Mouse (Mus musculus) layer of hippocampus, adult 9-11 months (tissue): ENCODE measurements at regions not wholly inside any gene's neighbourhood (a gene's known extent, or its start where the extent isn't known, plus 50 kb on each side); places are given as distances from the start of the nearest gene placed in this dataset.

ENCODE experiments used
- DNase-seq: peaks from one replicate; pipeline ENCODE4 v3.0.0; 2022

DNA sequence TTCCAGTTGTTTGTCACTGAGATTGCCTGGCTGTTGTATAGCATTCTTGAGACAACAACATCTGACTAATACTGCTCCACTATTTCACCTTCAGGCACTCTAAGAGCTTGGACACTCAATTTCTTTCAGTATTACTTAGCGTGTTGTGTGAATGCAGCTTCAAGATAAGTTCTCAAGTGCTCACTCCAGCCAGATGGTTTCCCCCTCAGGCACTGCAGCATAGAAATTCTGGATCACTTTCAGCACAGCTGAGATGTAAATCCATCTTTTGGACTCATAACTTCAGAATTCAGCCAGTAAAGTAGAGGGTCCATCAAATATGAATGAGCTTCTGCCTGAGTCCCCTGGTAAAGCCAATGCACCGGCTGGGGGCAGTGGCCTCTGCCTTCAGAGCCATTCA is 608.8 kb downstream of the Gm9195 start:
- no peak for DNase-seq

DNA sequence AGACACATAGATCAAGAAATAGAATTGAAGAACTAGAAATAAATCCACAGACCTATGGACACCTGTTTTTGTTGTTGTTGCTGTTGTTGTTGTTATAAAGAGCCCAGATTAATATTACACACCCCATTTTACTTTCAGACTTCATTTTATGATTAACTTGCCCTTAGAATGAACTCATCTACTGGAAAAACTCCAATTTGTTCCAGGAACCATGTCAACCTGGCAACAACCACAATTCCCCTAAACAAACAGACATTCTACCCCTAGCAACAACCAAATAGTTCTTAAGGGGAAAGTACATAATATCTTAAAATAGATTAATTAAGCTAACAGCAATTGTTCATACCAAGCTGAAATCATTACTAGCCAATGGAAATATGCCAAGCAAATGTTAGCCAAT is 646.1 kb downstream of the Gm9195 start:
- no peak for DNase-seq

- no peak for DNase-seq
Observed at GRCm38 (mm10) chr14:71808863-71809487, 682.7 kb downstream of the Gm9195 start.

DNA sequence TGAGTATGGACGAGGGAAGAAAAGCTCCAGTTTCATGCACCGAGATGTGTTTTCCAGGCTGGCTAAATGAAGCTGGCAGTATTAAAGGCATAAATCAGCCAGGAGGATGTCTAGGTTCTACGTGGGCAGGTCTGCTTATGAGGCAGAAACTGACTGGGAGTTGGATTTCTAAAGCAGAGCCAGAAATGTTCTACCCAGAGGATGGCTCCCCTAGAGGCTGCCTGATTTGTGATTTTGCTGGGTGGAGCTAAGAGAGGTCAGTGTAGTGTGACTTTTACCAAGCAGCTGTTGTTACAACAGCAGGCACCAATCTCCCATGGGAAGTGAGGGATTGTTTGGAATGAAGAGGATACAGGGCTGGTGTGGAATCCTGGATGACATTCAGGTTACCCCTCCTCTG is 686.0 kb downstream of the Gm9195 start:
- peak; percentile 38 for DNase-seq

DNA sequence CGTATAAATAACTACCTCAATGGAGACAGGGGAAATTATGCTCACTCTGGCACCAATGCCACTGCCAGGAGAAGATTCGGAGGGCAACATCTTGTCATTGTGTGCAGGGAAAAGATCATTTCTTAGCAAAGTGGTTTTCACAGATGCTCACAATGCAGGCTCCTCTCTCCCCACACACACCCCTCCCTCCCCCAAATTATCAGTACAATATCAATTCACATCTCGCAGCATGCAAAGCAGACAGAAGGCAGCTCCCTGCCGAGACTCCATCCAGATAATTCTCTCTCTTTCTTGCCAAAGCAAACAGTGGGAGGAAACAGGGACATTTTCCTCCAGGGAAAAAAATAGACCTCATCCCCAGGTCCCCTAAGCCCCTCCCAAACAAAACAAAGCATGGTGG is 691.8 kb downstream of the Gm9195 start:
- peak; percentile 68 for DNase-seq

- DNase-seq = no peak
Observed at GRCm38 (mm10) chr14:71795713-71796112, 695.9 kb downstream of the Gm9195 start.

DNA sequence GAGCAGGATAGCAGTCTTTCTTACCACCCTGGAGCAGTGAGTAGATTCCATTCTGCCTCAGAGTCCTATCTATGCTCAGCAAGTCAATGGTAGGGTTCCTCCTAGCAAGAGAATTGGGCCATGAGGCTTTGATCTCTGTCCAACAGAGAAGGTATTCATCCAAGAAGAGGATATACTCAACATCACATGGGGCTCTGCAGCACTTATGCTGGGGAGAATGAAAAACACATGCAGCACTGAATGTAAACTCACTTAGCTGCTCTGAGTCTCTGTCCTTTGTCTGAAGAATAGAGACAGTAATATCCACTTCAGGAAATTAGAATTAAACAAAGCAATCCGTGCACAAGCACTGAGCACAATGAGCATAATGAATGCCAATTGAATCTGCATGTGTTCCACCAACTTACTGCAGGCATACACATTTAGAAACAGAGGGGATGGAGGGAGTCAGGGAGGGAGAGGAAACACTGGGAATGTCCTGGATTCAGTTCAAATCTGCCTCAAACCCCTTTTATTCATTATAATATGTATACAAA is 714.6 kb downstream of the Gm9195 start:
- DNase-seq = no peak

GRCm38 (mm10) chr14:71766856-71767255 is 724.8 kb downstream of the Gm9195 start:
- no peak for DNase-seq

DNA sequence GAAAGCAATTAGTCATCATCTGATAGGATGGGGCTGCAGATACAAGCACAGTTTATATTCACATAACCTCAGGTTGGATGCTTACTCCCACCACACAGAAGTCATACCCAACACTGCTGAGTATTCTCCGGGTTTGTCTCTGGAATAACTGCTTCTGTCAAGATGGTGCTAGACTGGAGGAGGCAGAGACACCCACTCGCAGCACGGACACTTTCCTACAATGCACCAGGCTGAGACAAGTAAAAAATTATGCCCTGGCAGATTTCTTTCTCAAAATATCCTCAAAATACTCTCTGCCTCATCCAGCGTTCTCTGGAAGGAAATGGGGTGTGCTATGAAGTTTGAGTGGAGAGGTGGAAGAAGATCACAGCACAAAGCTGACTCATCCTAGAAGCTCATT is 763.1 kb downstream of the Gm9195 start:
- DNase-seq = peak; percentile 59

DNA sequence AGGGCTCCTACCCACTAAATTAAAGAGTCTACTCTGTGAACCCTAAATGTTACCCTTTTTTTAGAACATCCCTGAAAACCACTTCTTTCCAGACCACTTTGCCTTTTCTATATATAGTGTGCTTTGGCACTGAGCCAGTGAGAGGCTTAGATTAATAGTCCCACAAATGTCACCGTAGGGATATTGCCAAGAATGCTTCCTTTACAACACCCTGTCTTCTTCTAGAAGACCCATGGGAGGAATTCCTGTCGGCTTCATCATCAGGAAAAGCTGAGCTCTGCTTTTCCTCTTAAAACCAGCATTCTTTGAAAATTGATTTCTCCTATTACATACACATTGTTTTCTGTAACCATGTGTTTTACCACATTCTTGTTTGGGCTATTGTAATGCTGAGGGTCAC is 768.1 kb downstream of the Gm9195 start:
- DNase-seq = no peak

DNA sequence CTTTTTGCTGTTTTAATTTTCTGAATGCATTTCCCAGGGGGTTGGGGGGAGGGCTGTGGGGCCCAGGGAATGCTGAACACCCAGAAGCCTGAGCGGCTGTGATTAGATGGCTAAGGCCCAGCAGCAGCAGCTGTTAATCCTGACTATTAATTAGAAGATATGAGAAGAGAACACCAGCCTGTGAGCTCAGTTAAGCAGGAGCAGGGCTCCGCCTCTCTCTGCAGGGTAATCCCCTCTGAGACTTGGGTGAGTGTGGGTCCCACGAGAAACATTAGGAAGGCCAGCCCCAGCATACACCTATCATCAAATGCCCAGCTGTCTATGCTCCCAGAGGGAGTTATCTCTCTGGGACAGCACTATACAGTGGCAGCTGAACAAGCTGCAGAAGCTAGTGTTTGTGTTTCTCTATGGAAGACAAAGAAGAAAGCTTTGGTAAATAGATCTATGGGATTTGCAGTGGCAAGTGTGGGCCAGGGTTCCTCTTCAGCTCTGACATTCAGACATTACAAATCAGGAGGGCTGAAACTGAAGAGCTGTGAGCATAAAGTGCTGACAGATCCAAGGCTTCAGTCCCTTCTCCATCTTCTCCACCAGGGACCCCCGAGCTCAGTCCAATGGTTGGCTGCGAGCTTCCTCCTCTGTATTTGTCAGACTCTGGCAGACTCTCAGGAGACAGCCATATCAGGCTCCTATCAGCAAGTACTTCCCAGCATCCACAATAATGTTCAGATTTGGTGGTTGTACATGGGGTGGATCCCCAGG is 781.9 kb downstream of the Gm9195 start:
- DNase-seq = no peak

- no peak for DNase-seq
Observed at GRCm38 (mm10) chr14:71692752-71693437, 798.7 kb downstream of the Gm9195 start.

GRCm38 (mm10) chr14:71674564-71674963 is 817.1 kb downstream of the Gm9195 start:
- DNase-seq = no peak

- DNase-seq = peak; percentile 13
Observed at GRCm38 (mm10) chr14:71673837-71674236, 817.8 kb downstream of the Gm9195 start.

DNA sequence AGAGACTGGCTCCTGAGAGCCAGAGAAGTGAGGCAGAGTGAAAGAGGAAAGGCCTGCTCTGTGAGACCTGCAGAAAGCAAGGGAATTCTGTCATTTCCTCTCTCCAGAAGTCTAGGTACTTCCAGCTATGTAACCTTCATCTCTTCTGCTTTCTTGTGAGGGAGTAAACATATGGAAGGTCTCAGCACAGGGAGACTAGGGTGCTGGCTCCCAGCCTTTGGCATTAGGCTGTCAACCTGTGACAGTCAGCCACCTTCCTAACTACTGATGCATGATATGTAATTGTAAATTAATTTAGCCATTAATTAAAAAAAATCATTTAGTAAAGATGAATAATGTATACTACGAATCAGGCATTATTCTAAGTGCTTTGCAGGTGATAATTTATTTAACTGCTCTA is 819.2 kb downstream of the Gm9195 start:
- DNase-seq = no peak

DNA sequence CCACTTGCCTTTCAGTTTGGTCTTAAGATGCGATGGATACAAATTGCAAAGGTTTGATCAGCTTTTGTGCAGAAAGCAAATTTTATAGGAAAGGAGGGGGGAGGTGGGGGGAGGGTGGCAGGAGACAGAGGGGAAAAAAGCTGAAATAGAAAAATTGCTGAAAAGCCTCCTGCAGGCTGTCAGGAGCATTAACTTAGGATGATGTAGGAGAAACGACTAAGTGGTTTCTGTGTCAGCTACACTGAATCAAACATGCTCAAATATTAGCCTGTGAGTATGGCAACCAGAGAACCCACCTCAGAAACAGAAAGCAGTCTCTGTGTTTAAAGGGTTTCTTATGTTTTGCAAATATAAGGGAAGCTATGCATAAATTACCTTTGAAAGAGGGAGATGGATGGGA is 819.6 kb downstream of the Gm9195 start:
- no peak for DNase-seq

GRCm38 (mm10) chr14:71670435-71670834 is 821.2 kb downstream of the Gm9195 start:
- peak; percentile 25 for DNase-seq

DNA sequence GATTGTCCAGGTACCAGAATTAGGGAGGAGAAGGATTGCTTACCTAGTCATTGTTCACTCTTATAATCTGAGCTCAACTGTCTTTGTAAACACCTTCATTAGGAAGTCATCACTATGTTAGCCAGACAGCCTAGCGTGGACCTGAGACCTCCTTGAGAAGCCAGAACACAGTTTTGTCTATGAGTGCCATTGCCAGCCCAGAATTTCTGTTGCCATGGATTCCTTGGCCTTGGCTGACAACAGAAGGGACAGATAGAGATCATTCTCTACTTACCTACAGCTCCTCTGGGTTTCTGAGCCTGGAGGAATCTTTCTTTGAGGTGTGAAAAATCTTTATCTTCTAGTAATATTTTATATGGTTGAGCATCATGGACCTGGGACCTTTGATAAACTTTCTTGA is 825.0 kb downstream of the Gm9195 start:
- DNase-seq = no peak

DNA sequence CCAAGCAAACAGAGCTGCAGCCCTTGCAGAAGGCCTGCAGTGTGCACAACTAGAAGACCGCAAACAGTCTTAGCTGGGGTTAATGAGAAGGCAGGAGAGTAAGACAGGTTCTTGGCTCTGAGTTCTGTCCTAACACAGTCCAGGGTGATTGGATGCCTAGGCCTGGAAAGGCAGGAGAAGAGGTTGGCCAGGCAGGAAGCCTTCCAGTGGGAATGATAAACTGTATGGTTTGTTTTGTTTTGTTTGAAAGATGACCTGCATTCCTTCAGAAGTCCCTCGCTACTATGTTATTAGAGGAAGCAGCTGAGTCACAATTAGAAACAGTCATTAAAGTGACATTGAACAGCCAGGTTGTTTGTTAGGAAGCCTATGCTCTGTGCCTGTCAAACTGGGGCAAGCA is 831.5 kb downstream of the Gm9195 start:
- no peak for DNase-seq

DNA sequence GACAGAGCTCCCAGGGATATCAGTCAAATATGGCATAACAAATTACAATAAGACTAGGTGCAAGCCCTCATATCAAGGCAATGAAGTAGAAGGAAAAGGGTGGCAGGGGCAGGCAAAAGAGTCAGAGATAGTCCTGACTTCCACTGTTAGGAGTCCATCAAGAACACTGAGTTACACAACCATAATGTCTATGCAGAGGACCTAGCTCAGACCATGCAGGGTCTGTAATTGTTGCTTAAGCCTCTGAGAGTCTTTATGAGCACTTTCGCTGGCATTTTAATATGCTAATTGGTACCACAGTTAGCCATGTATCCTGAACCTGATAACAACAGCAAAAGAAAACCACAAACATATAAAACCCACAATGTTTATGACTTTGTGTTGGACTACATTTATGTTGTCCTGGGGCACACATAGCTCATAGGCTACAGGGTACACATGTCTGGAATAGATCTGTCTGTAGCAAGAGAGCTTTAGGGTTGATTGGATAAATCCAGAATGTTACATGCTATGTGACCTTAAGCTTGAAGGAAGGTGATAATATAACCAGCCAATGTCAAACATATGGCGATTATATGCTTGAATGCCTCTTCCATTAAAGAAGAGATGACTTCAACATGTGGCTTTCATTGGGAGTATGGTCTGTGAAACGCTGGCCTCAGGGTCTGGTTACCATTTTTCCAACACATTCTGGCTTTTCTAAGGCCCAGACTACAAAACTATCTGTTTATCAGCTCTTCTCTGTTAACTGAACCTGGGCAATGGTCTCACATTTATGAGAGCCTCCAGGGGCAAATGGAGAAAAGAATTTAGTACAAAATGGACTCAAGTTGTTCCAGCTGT is 836.6 kb downstream of the Gm9195 start:
- no peak for DNase-seq

DNA sequence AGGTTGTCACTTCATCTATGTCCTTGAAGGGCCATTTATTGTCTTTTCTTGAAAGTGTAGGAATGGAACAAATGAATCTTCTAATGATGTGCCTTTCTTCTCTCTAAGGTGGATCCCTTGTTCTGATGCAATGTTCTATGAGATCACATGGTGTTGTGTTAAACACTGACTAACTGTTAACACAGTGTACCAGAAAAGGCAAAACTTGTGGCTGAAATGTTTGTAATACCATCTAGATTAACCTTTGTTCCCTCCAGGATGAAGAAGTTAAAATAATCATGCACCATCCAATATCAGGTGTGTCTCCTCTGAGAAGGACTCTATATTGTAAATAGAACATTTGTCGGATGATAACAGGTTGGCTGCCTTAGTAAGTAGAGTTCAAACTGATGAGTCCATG is 849.1 kb downstream of the Gm9195 start:
- DNase-seq = no peak

GRCm38 (mm10) chr14:71639083-71639482 is 852.6 kb downstream of the Gm9195 start:
- no peak for DNase-seq

- no peak for DNase-seq
Observed at GRCm38 (mm10) chr14:71635091-71635490, 856.5 kb downstream of the Gm9195 start.
